Mouse (Mus musculus): ENCODE data around the gene Tdrd9.

Gene Tdrd9

GRCm38 (mm10) chr12:112104890-112105289 lies 133.5 kb downstream of the Tdrd9 start:
- DNase-seq (ENCODE audit: low read depth, low spot score): no peak

GRCm38 (mm10) chr12:112106541-112106971 lies 135.2 kb downstream of the Tdrd9 start, which contains the start of gene Aspg:
Gene Aspg, plus strand, starts transcription at chr12:112106679.
- no peak for DNase-seq (ENCODE audit: low read depth, low spot score)

- DNase-seq (ENCODE audit: low read depth, low spot score): no peak
Observed at GRCm38 (mm10) chr12:112107685-112108084, 136.3 kb downstream of the Tdrd9 start.

- DNase-seq (ENCODE audit: low read depth, low spot score): no peak
Observed at GRCm38 (mm10) chr12:112108696-112109445, 137.5 kb downstream of the Tdrd9 start.

- no peak for DNase-seq (ENCODE audit: low read depth, low spot score)
Observed at GRCm38 (mm10) chr12:112109701-112110100, 138.3 kb downstream of the Tdrd9 start.

- DNase-seq (ENCODE audit: low read depth, low spot score): no peak
Observed at GRCm38 (mm10) chr12:112111323-112111722, 140.0 kb downstream of the Tdrd9 start.

GRCm38 (mm10) chr12:112112235-112112634 lies 140.9 kb downstream of the Tdrd9 start:
- DNase-seq (ENCODE audit: low read depth, low spot score): no peak

GRCm38 (mm10) chr12:112112686-112113396 lies 141.5 kb downstream of the Tdrd9 start:
- DNase-seq (ENCODE audit: low read depth, low spot score): no peak

- peak; percentile 72 for DNase-seq (ENCODE audit: low read depth, low spot score)
Observed at GRCm38 (mm10) chr12:112113710-112114109, 142.4 kb downstream of the Tdrd9 start.

GRCm38 (mm10) chr12:112117006-112117405 lies 145.6 kb downstream of the Tdrd9 start:
- DNase-seq (ENCODE audit: low read depth, low spot score): no peak

GRCm38 (mm10) chr12:112117649-112118048 lies 146.3 kb downstream of the Tdrd9 start:
- DNase-seq (ENCODE audit: low read depth, low spot score): no peak
